Mouse (Mus musculus) CH12.LX (cell line): ENCODE results near the gene Tbc1d2. TPM values are rescaled to one million over a fixed set of nuclear protein-coding genes. Genes with fewer than 3 reads are reported as not detected.

Source experiments
- DNase-seq: peaks from one replicate; pipeline ENCODE4 v3.0.0-alpha.2; 2013; ENCODE audit errors: extremely low read depth
- H3K27ac ChIP-seq: 2 replicates; pipeline ENCODE4 v1.5.1; 2012; ENCODE audit warnings: low read depth, mild to moderate bottlenecking, control low read depth, moderate library complexity; ENCODE audit not compliant: insufficient read depth
- H3K27me3 ChIP-seq: replicated peaks from 2 replicates; pipeline ENCODE3; 2012; ENCODE audit warnings: inconsistent platforms
- H3K36me3 ChIP-seq, 2 experiments: replicated peaks in 1 of 2; 2 replicates each; pipeline versions ENCODE3 to v1.6.1; 2012; ENCODE audit warnings: inconsistent platforms in 1 of 2, low read length in 1 of 2, mild to moderate bottlenecking in 1 of 2, mixed read lengths in 1 of 2, moderate library complexity in 1 of 2; ENCODE audit not compliant: control insufficient read depth in 1 of 2, insufficient read depth in 1 of 2
- H3K4me1 ChIP-seq, 2 experiments: 2 replicates each; pipeline ENCODE4 v1.6.1; 2012; ENCODE audit warnings: inconsistent platforms in 1 of 2, moderate library complexity in 1 of 2; ENCODE audit not compliant: insufficient read depth in 2 of 2, control insufficient read depth in 1 of 2
- H3K4me2 ChIP-seq: 2 replicates; pipeline ENCODE4 v1.6.1; 2012; ENCODE audit warnings: low read depth, mild to moderate bottlenecking, control low read depth; ENCODE audit not compliant: poor library complexity, insufficient read depth, severe bottlenecking
- H3K4me3 ChIP-seq, 3 experiments: fragments of 150-350 bp in 1 of 3; sonication (generic) in 1 of 3; replicated peaks in 1 of 3; 2 replicates each; pipeline versions ENCODE3 to v1.5.1; 2011 to 2012; ENCODE audit warnings: low read depth in 2 of 3, low read length in 2 of 3, mild to moderate bottlenecking in 2 of 3, moderate library complexity in 2 of 3, control low read depth in 1 of 3, improper control_type of control experiment in 1 of 3, inconsistent platforms in 1 of 3, mixed read lengths in 1 of 3; ENCODE audit not compliant: poor library complexity in 1 of 3
- H3K79me2 ChIP-seq: replicated peaks from 2 replicates; pipeline ENCODE4 v1.6.1; 2012; ENCODE audit warnings: mild to moderate bottlenecking, moderate library complexity; ENCODE audit not compliant: control insufficient read depth, poor library complexity, insufficient read depth, severe bottlenecking; ENCODE audit errors: extremely low read depth
- H3K9ac ChIP-seq: 2 replicates; pipeline ENCODE4 v1.6.1; 2012; ENCODE audit warnings: low read depth, mild to moderate bottlenecking, control low read depth, moderate library complexity; ENCODE audit not compliant: insufficient read depth
- H3K9me3 ChIP-seq: replicated peaks from 2 replicates; pipeline ENCODE3; 2012; ENCODE audit warnings: low read length, inconsistent platforms, mixed read lengths
- BHLHE40 ChIP-seq: IDR thresholded peaks from 2 replicates; pipeline ENCODE4 v1.6.1; 2011; ENCODE audit warnings: mild to moderate bottlenecking, low read depth, low read length, improper control_type of control experiment
- CHD2 ChIP-seq: IDR thresholded peaks from 2 replicates; pipeline ENCODE4 v1.6.1; 2011; ENCODE audit warnings: low read length, improper control_type of control experiment
- CTCF ChIP-seq, 2 experiments: IDR thresholded peaks in 1 of 2; conservative IDR thresholded peaks in 1 of 2; 2 replicates each; pipeline ENCODE4 v1.5.1; 2011 to 2012; ENCODE audit warnings: low read depth in 2 of 2, low read length in 2 of 2, improper control_type of control experiment in 1 of 2, inconsistent platforms in 1 of 2, mild to moderate bottlenecking in 1 of 2, moderate library complexity in 1 of 2
- HCFC1 ChIP-seq: IDR thresholded peaks from 2 replicates; pipeline ENCODE4 v1.6.1; 2012; ENCODE audit warnings: low read depth, mild to moderate bottlenecking, inconsistent platforms, low read length, improper control_type of control experiment
- IRF4 ChIP-seq: IDR thresholded peaks from 2 replicates; pipeline ENCODE4 v1.6.1; 2014; ENCODE audit warnings: low read depth, mild to moderate bottlenecking, inconsistent platforms, low read length, improper control_type of control experiment
- MAX ChIP-seq: IDR thresholded peaks from 2 replicates; pipeline ENCODE4 v1.6.1; 2011; ENCODE audit warnings: low read length, improper control_type of control experiment
- MAZ ChIP-seq: IDR thresholded peaks from 2 replicates; pipeline ENCODE4 v1.6.1; 2012; ENCODE audit warnings: low read depth, mild to moderate bottlenecking, inconsistent platforms, low read length, improper control_type of control experiment, moderate library complexity
- MYC ChIP-seq: IDR thresholded peaks from 2 replicates; pipeline ENCODE4 v1.6.1; 2011; ENCODE audit warnings: low read depth, mild to moderate bottlenecking, improper control_type of control experiment, low read length
- PAX5 ChIP-seq: IDR thresholded peaks from 2 replicates; pipeline ENCODE4 v1.6.1; 2012; ENCODE audit warnings: low read length, inconsistent platforms, mixed read lengths
- POLR2AphosphoS2 ChIP-seq: IDR thresholded peaks from 2 replicates; pipeline ENCODE4 v1.6.1; 2011; ENCODE audit warnings: low read depth, low read length, improper control_type of control experiment
- RAD21 ChIP-seq: IDR thresholded peaks from 2 replicates; pipeline ENCODE4 v1.6.1; 2011; ENCODE audit warnings: low read depth, mild to moderate bottlenecking, low read length, improper control_type of control experiment, moderate library complexity
- SIN3A ChIP-seq: IDR thresholded peaks from 2 replicates; pipeline ENCODE4 v1.6.1; 2012; ENCODE audit warnings: low read length, improper control_type of control experiment, inconsistent platforms
- SMC3 ChIP-seq: IDR thresholded peaks from 2 replicates; pipeline ENCODE4 v1.6.1; 2011; ENCODE audit warnings: low read depth, low read length, improper control_type of control experiment
- TBP ChIP-seq: conservative IDR thresholded peaks from 2 replicates; pipeline ENCODE4 v1.6.1; 2011; ENCODE audit warnings: low read depth, low read length, improper control_type of control experiment
- USF1 ChIP-seq: IDR thresholded peaks from 2 replicates; pipeline ENCODE4 v1.6.1; 2014; ENCODE audit warnings: low read depth, mild to moderate bottlenecking, inconsistent platforms, low read length, improper control_type of control experiment
- ZC3H11A ChIP-seq: IDR thresholded peaks from 2 replicates; pipeline ENCODE4 v1.6.1; 2012; ENCODE audit warnings: low read depth, mild to moderate bottlenecking, inconsistent platforms, low read length, improper control_type of control experiment
- ZMIZ1 ChIP-seq: IDR thresholded peaks from 2 replicates; pipeline ENCODE4 v1.6.1; 2012; ENCODE audit warnings: low read depth, mild to moderate bottlenecking, inconsistent platforms, low read length, improper control_type of control experiment
- ZNF384 ChIP-seq: IDR thresholded peaks from 2 replicates; pipeline ENCODE4 v1.6.1; 2012; ENCODE audit warnings: low read depth, low read length, improper control_type of control experiment, inconsistent platforms
- dilution Hi-C: fragments of 300-500 bp; cut with MboI; formaldehyde crosslinking; loops from 2 replicates; pipeline ENCODE4 v1.14.3; 2020; ENCODE audit warnings: low sequenced_read_pairs; ENCODE audit not compliant: extremely low pct_unique_long_range_greater_than_20kb, extremely low pct_ligation_motif_present
- in situ Hi-C: fragments of 300-500 bp; cut with MboI; formaldehyde crosslinking; loops from 3 replicates; pipeline ENCODE4 v1.14.3; 2019; ENCODE audit warnings: low sequenced_read_pairs, low pct_ligation_motif_present, low pct_unique_long_range_greater_than_20kb, mixed read lengths
- polyA plus RNA-seq: library from polyadenylated mRNA; unstranded; fragments of >175 nt; gene quantifications from 2 replicates; pipeline ENCODE4 v1.2.1, GENCODE M21; 2012; ENCODE audit warnings: low read depth; ENCODE audit not compliant: insufficient read length
- total RNA-seq, 2 experiments: library from RNA; depleted of rRNA; stranded (reverse); fragments of 300-350 nt in 1 of 2; fragments of >200 nt in 1 of 2; gene quantifications; 2 replicates each; pipeline ENCODE4 v1.2.3; 2012 to 2014

Tbc1d2 gene
- total and polyA plus RNA-seq, 3 experiments: 0.12 to 1.1 (median 0.29) TPM

GRCm38 (mm10) chr4:46657116-46657515 lies 7.1 kb upstream of the Tbc1d2 start:
- peaks cover 22% of the 10 kb centered on the region for H3K27me3 ChIP-seq
- no peaks in the 10 kb centered on the region for H3K79me2 ChIP-seq
- no peak overlapping the region for H3K9ac ChIP-seq
- in situ Hi-C loops: loop anchor here (10.0 kb wide), 1 partner anchor 122 kb away; the partner anchor contains the start of gene Trim14
- peaks cover 2% of the 10 kb centered on the region for H3K9me3 ChIP-seq
- H3K4me1 ChIP-seq: peaks cover 0 to 3% of the 10 kb centered on the region in 2 experiments; a peak in 2 of 4 replicates
- no peak overlapping the region for H3K27ac ChIP-seq
- dilution Hi-C loops: no loop called here
- H3K36me3 ChIP-seq: no peaks in the 10 kb centered on the region
- peak; percentile 73 for DNase-seq
- no peak for TF ChIP-seq ZNF384
- TF ChIP-seq HCFC1: no peak
- TF ChIP-seq CHD2: no peak
- no peak for TF ChIP-seq POLR2AphosphoS2
- TF ChIP-seq CTCF (conservative IDR thresholded peaks at IDR 0.05 in 1 of 2, IDR thresholded peaks at IDR 0.05 in 1 of 2; ENCODE audit: low read depth in 2 of 2, low read length in 2 of 2): peak; percentile 94 to 97
- TF ChIP-seq PAX5: no peak
- TF ChIP-seq IRF4: peak; percentile 26; the same call in 1 of the 2 replicates
- peak; percentile 88 for TF ChIP-seq RAD21
- TF ChIP-seq SMC3: peak; percentile 95
- no peak for TF ChIP-seq SIN3A
- TF ChIP-seq ZC3H11A: peak; percentile 69
- H3K4me3 ChIP-seq: no peak overlapping the region
- 0 out of 2 replicates have a peak overlapping the region, but pooled peaks have one; percentile 10 for H3K4me2 ChIP-seq

- dilution Hi-C loops (no loop called here), in situ Hi-C loops (loop anchor here (10.0 kb wide), 1 partner anchor 121 kb away; the partner anchor contains the start of gene Trim14)
- H3K4me1 ChIP-seq: peaks cover 0 to 5% of the 10 kb centered on the region in 2 experiments; a peak in 1 of 4 replicates
- TF ChIP-seq USF1: no peak
- no peak for TF ChIP-seq SIN3A
- TF ChIP-seq MAX: no peak
- no peak for TF ChIP-seq HCFC1
- no peak for TF ChIP-seq MYC
- no peak for TF ChIP-seq MAZ
- no peak for TF ChIP-seq TBP
- no peak for TF ChIP-seq BHLHE40
- no peak for TF ChIP-seq ZMIZ1
- TF ChIP-seq SMC3: no peak
- TF ChIP-seq, all 38 proteins: peak for 0
- H3K79me2 ChIP-seq: no peaks in the 10 kb centered on the region
- no peaks in the 10 kb centered on the region for H3K36me3 ChIP-seq
- H3K4me2 ChIP-seq: no peak overlapping the region
- H3K27me3 ChIP-seq: peaks cover 25% of the 10 kb centered on the region
- H3K9me3 ChIP-seq: peaks cover 2% of the 10 kb centered on the region
- H3K4me3 ChIP-seq: no peak overlapping the region
- H3K9ac ChIP-seq: no peak overlapping the region
- H3K27ac ChIP-seq: no peak overlapping the region
- DNase-seq: no peak
Measured at GRCm38 (mm10) chr4:46655956-46656355, 5.9 kb upstream of the Tbc1d2 start.
